Mouse (Mus musculus) MEL (cell line): ENCODE measurements around the gene Catsper1. TPM values are rescaled to one million over a fixed set of nuclear protein-coding genes. Genes with fewer than 3 reads are reported as not detected.

Source experiments
- DNase-seq: peaks from one replicate; pipeline ENCODE4 v3.0.0; 2011; ENCODE audit warnings: low read depth, low spot score
- H3K27ac ChIP-seq: 2 replicates; pipeline ENCODE4 v1.5.1; 2012; ENCODE audit warnings: low read depth, mild to moderate bottlenecking, control low read depth, low read length, moderate library complexity; ENCODE audit not compliant: control insufficient read depth
- H3K27me3 ChIP-seq, 2 experiments: fragments of 150-350 bp in 1 of 2; sonication (generic) in 1 of 2; 2 replicates each; pipeline ENCODE4 v1.6.1; 2012; ENCODE audit warnings: low read length in 2 of 2, mild to moderate bottlenecking in 2 of 2, improper control_type of control experiment in 1 of 2, moderate library complexity in 1 of 2; ENCODE audit not compliant: insufficient read depth in 2 of 2, control insufficient read depth in 1 of 2
- H3K36me3 ChIP-seq, 2 experiments: 2 replicates each; pipeline ENCODE4 v1.6.1; 2012 to 2014; ENCODE audit warnings: low read length in 2 of 2, improper control_type of control experiment in 1 of 2, inconsistent platforms in 1 of 2, mild to moderate bottlenecking in 1 of 2; ENCODE audit not compliant: insufficient read depth in 2 of 2, control insufficient read depth in 1 of 2
- H3K4me1 ChIP-seq, 2 experiments: fragments of 150-350 bp in 1 of 2; sonication (generic) in 1 of 2; 2 replicates each; pipeline ENCODE4 v1.6.1; 2012; ENCODE audit warnings: low read length in 2 of 2, improper control_type of control experiment in 1 of 2, mild to moderate bottlenecking in 1 of 2; ENCODE audit not compliant: insufficient read depth in 2 of 2, control insufficient read depth in 1 of 2
- H3K4me3 ChIP-seq, 2 experiments: fragments of 150-350 bp in 1 of 2; sonication (generic) in 1 of 2; 2 replicates each; pipeline ENCODE4 v1.5.1; 2012; ENCODE audit warnings: low read depth in 2 of 2, low read length in 2 of 2, mild to moderate bottlenecking in 2 of 2, moderate library complexity in 2 of 2, control low read depth in 1 of 2, improper control_type of control experiment in 1 of 2; ENCODE audit not compliant: control insufficient read depth in 1 of 2, insufficient read depth in 1 of 2
- H3K79me2 ChIP-seq: 2 replicates; pipeline ENCODE4 v1.6.1; 2012; ENCODE audit warnings: mild to moderate bottlenecking, low read length, moderate library complexity; ENCODE audit not compliant: control insufficient read depth, poor library complexity, insufficient read depth
- H3K9ac ChIP-seq: 2 replicates; pipeline ENCODE4 v1.6.1; 2012; ENCODE audit warnings: low read depth, mild to moderate bottlenecking, control low read depth, low read length, moderate library complexity; ENCODE audit not compliant: control insufficient read depth, poor library complexity, severe bottlenecking
- H3K9me3 ChIP-seq: fragments of 150-350 bp; sonication (generic); replicated peaks from 2 replicates; pipeline ENCODE4 v1.6.1; 2012; ENCODE audit warnings: mild to moderate bottlenecking, low read length, improper control_type of control experiment, moderate library complexity; ENCODE audit not compliant: insufficient read depth
- BHLHE40 ChIP-seq: IDR thresholded peaks from 2 replicates; pipeline ENCODE4 v1.6.1; 2012; ENCODE audit warnings: low read depth, mild to moderate bottlenecking, inconsistent platforms, low read length, improper control_type of control experiment, borderline replicate concordance
- CHD1 ChIP-seq: IDR thresholded peaks from 2 replicates; pipeline ENCODE4 v1.6.1; 2012; ENCODE audit warnings: low read depth, mild to moderate bottlenecking, inconsistent platforms, low read length, improper control_type of control experiment
- CTCF ChIP-seq, 3 experiments: IDR thresholded peaks in 2 of 3; conservative IDR thresholded peaks in 1 of 3; 2 replicates each; pipeline ENCODE4 v1.5.1; 2011 to 2012; ENCODE audit warnings: low read length in 3 of 3, low read depth in 2 of 3, mild to moderate bottlenecking in 2 of 3, improper control_type of control experiment in 1 of 3, inconsistent platforms in 1 of 3, mixed read lengths in 1 of 3, moderate library complexity in 1 of 3; ENCODE audit not compliant: control insufficient read depth in 1 of 3, insufficient read depth in 1 of 3, poor library complexity in 1 of 3, severe bottlenecking in 1 of 3
- EP300 ChIP-seq, 2 experiments: IDR thresholded peaks; 2 replicates each; pipeline ENCODE4 v1.6.1; 2011; ENCODE audit warnings: improper control_type of control experiment in 2 of 2, low read length in 2 of 2, low read depth in 1 of 2, mild to moderate bottlenecking in 1 of 2
- GABPA ChIP-seq: IDR thresholded peaks from 2 replicates; pipeline ENCODE4 v1.6.1; 2012; ENCODE audit warnings: low read depth, mild to moderate bottlenecking, inconsistent platforms, low read length, improper control_type of control experiment, moderate library complexity
- HCFC1 ChIP-seq: IDR thresholded peaks from 2 replicates; pipeline ENCODE4 v1.6.1; 2012; ENCODE audit warnings: low read depth, mild to moderate bottlenecking, inconsistent platforms, low read length, improper control_type of control experiment, moderate library complexity
- JUND ChIP-seq: IDR thresholded peaks from 2 replicates; pipeline ENCODE4 v1.6.1; 2011; ENCODE audit warnings: low read depth, mild to moderate bottlenecking, improper control_type of control experiment, low read length
- MAFK ChIP-seq: IDR thresholded peaks from 2 replicates; pipeline ENCODE4 v1.6.1; 2011; ENCODE audit warnings: low read depth, mild to moderate bottlenecking, low read length, improper control_type of control experiment, borderline replicate concordance
- MAX ChIP-seq: IDR thresholded peaks from 2 replicates; pipeline ENCODE4 v1.6.1; 2011; ENCODE audit warnings: low read length, improper control_type of control experiment
- MEF2A ChIP-seq: IDR thresholded peaks from 2 replicates; pipeline ENCODE4 v1.6.1; 2014; ENCODE audit warnings: low read depth, mild to moderate bottlenecking, inconsistent platforms, low read length, improper control_type of control experiment; ENCODE audit not compliant: poor library complexity, insufficient replicate concordance, severe bottlenecking; ENCODE audit errors: extremely low read depth
- NELFE ChIP-seq: IDR thresholded peaks from 2 replicates; pipeline ENCODE4 v1.6.1; 2011; ENCODE audit warnings: low read depth, low read length, improper control_type of control experiment
- NRF1 ChIP-seq: IDR thresholded peaks from 2 replicates; pipeline ENCODE4 v1.6.1; 2014; ENCODE audit warnings: low read depth, mild to moderate bottlenecking, inconsistent platforms, low read length, improper control_type of control experiment, moderate library complexity; ENCODE audit not compliant: poor library complexity, insufficient read depth, severe bottlenecking
- POLR2AphosphoS2 ChIP-seq: IDR thresholded peaks from 2 replicates; pipeline ENCODE4 v1.6.1; 2011; ENCODE audit warnings: low read length, improper control_type of control experiment
- POLR2AphosphoS5 ChIP-seq: IDR thresholded peaks from 2 replicates; pipeline ENCODE4 v1.6.1; 2012; ENCODE audit warnings: low read depth, borderline replicate concordance, mild to moderate bottlenecking, inconsistent platforms, low read length, moderate library complexity, mixed read lengths
- RAD21 ChIP-seq: IDR thresholded peaks from 2 replicates; pipeline ENCODE4 v1.6.1; 2011; ENCODE audit warnings: mild to moderate bottlenecking, low read depth, low read length, improper control_type of control experiment
- RCOR1 ChIP-seq: IDR thresholded peaks from 2 replicates; pipeline ENCODE4 v1.6.1; 2012; ENCODE audit warnings: low read depth, mild to moderate bottlenecking, inconsistent platforms, low read length, improper control_type of control experiment
- SIN3A ChIP-seq: IDR thresholded peaks from 2 replicates; pipeline ENCODE4 v1.6.1; 2012; ENCODE audit warnings: low read length, improper control_type of control experiment, inconsistent platforms
- SMC3 ChIP-seq: IDR thresholded peaks from 2 replicates; pipeline ENCODE4 v1.6.1; 2011; ENCODE audit warnings: low read depth, low read length, improper control_type of control experiment
- TAL1 ChIP-seq: IDR thresholded peaks from 2 replicates; pipeline ENCODE4 v1.6.1; 2012; ENCODE audit warnings: mild to moderate bottlenecking, inconsistent platforms, low read length, moderate library complexity, mixed read lengths
- TBP ChIP-seq: IDR thresholded peaks from 2 replicates; pipeline ENCODE4 v1.8.0; 2011; ENCODE audit warnings: low read depth, low read length, improper control_type of control experiment
- TCF12 ChIP-seq: IDR thresholded peaks from 2 replicates; pipeline ENCODE4 v1.6.1; 2014; ENCODE audit warnings: low read depth, mild to moderate bottlenecking, inconsistent platforms, low read length, improper control_type of control experiment, moderate library complexity
- UBTF ChIP-seq: IDR thresholded peaks from 2 replicates; pipeline ENCODE4 v1.6.1; 2012; ENCODE audit warnings: low read depth, mild to moderate bottlenecking, inconsistent platforms, low read length, improper control_type of control experiment, moderate library complexity, borderline replicate concordance; ENCODE audit not compliant: insufficient read depth
- USF1 ChIP-seq: IDR thresholded peaks from 2 replicates; pipeline ENCODE4 v1.6.1; 2014; ENCODE audit warnings: low read depth, mild to moderate bottlenecking, inconsistent platforms, low read length, improper control_type of control experiment, moderate library complexity
- USF2 ChIP-seq, 2 experiments: IDR thresholded peaks; 2 replicates each; pipeline ENCODE4 v1.6.1; 2011 to 2012; ENCODE audit warnings: improper control_type of control experiment in 2 of 2, low read length in 2 of 2, borderline replicate concordance in 1 of 2, inconsistent platforms in 1 of 2, low read depth in 1 of 2, mild to moderate bottlenecking in 1 of 2; ENCODE audit not compliant: insufficient read depth in 1 of 2
- ZC3H11A ChIP-seq: IDR thresholded peaks from 2 replicates; pipeline ENCODE4 v1.6.1; 2012; ENCODE audit warnings: low read depth, mild to moderate bottlenecking, inconsistent platforms, low read length, improper control_type of control experiment
- ZKSCAN1 ChIP-seq: IDR thresholded peaks from 2 replicates; pipeline ENCODE4 v1.6.1; 2012; ENCODE audit warnings: low read depth, mild to moderate bottlenecking, inconsistent platforms, low read length, improper control_type of control experiment, moderate library complexity
- ZMIZ1 ChIP-seq: IDR thresholded peaks from 2 replicates; pipeline ENCODE4 v1.6.1; 2012; ENCODE audit warnings: low read depth, mild to moderate bottlenecking, inconsistent platforms, low read length, improper control_type of control experiment, moderate library complexity
- ZNF384 ChIP-seq: IDR thresholded peaks from 2 replicates; pipeline ENCODE4 v1.6.1; 2012; ENCODE audit warnings: low read depth, mild to moderate bottlenecking, inconsistent platforms, low read length, improper control_type of control experiment
- polyA plus RNA-seq, 2 experiments: library from polyadenylated mRNA; stranded (reverse) in 1 of 2; unstranded in 1 of 2; fragments of >175 nt in 1 of 2; fragments of >200 nt in 1 of 2; gene quantifications; 2 replicates each; pipeline versions ENCODE4 v1.2.1 to v1.2.4; 2012; ENCODE audit warnings: low replicate concordance in 2 of 2, low read depth in 1 of 2; ENCODE audit not compliant: insufficient read length in 2 of 2, insufficient read depth in 1 of 2, missing spikeins in 1 of 2
- total RNA-seq: library from RNA; depleted of rRNA; stranded (reverse); fragments of 300-350 nt; gene quantifications from 2 replicates; pipeline ENCODE4 v1.2.3, GENCODE M21; 2012; rRNA removed

Gene Catsper1
- not detected in 2 replicates for total RNA-seq
- not detected for polyA plus RNA-seq

DNA sequence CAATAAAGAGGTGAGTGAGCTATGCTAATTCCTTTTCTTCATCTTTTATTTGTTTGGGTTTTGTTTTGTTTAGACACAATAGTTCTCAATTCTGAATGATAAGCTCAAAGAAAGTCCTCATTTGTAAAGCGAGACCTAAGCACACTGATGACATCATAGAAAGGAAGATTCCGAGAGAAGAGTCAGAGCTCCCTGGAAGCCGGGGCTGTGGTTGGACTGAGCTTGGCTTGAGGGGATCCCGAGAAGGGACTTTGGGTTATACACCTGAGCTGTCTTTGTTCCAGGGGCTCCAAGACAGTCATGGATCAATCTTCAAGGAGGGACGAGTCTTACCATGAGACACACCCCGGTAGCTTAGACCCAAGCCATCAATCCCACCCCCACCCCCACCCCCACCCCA, at the start of gene Catsper1:
Gene Catsper1, plus strand, starts transcription at position 301 of the 400 bp plus-strand sequence.
- DNase-seq: no peak
- Histone ChIP-seq H3K36me3 (no peaks in the 10 kb centered on the region), H3K27me3 (no peaks in the 10 kb centered on the region), H3K9ac (no peak within 1 kb of the TSS), H3K9me3 (no peaks in the 10 kb centered on the region), H3K79me2 (no peaks in the 10 kb centered on the region), H3K4me3 (no peak within 1 kb of the TSS), H3K4me1 (no peaks in the 10 kb centered on the region), H3K27ac (no peak within 1 kb of the TSS)
- TF ChIP-seq MEF2A (no peak), UBTF (no peak), USF2 (IDR thresholded peaks at IDR 0.05; ENCODE audit: borderline replicate concordance in 1 of 2, insufficient read depth in 1 of 2, low read depth in 1 of 2, low read length in 2 of 2) (no peak), TAL1 (no peak), TBP (no peak), NRF1 (no peak), SMC3 (no peak), ZKSCAN1 (no peak), HCFC1 (no peak), SIN3A (no peak), ZNF384 (no peak)
- TF ChIP-seq, all 39 proteins: peak for 0

- Histone ChIP-seq H3K4me1 (peaks cover 5 to 12% of the 10 kb centered on the region in 2 experiments), H3K9ac (peak within 1 kb of the TSS; percentile 97), H3K9me3 (no peaks in the 10 kb centered on the region), H3K4me3 (peak within 1 kb of the TSS; percentile 81 to 90), H3K27ac (peak within 1 kb of the TSS; percentile 94), H3K36me3 (peaks cover 18 to 24% of the 10 kb centered on the region in 2 experiments), H3K27me3 (no peaks in the 10 kb centered on the region), H3K79me2 (peaks cover 24% of the 10 kb centered on the region)
- peak; percentile 100 for DNase-seq
- peak; percentile 95 for TF ChIP-seq POLR2AphosphoS2
- TF ChIP-seq TBP: peak; percentile 94
- TF ChIP-seq UBTF: no peak
- TF ChIP-seq BHLHE40: no peak
- peak; percentile 57; the same call in 1 of the 2 replicates for TF ChIP-seq USF1
- no peak for TF ChIP-seq ZNF384
- TF ChIP-seq ZMIZ1: peak; percentile 97
- TF ChIP-seq EP300 (IDR thresholded peaks at IDR 0.05; ENCODE audit: low read depth in 1 of 2, low read length in 2 of 2): peak in 1 of 2 experiments; percentile 7; a peak in 1 of 4 replicates
- TF ChIP-seq POLR2AphosphoS5: no peak
- peak; percentile 51; the same call in 1 of the 2 replicates for TF ChIP-seq JUND
- no peak for TF ChIP-seq GABPA
- TF ChIP-seq CTCF (IDR thresholded peaks at IDR 0.05 in 2 of 3, conservative IDR thresholded peaks at IDR 0.05 in 1 of 3; ENCODE audit: control insufficient read depth in 1 of 3, insufficient read depth in 1 of 3, low read depth in 2 of 3, low read length in 3 of 3, poor library complexity in 1 of 3, severe bottlenecking in 1 of 3): peak; percentile 70 to 90 (median 75)
- TF ChIP-seq ZC3H11A: no peak
- peak; percentile 64 for TF ChIP-seq TCF12
- no peak for TF ChIP-seq RAD21
- no peak for TF ChIP-seq CHD1
- peak; percentile 98 for TF ChIP-seq HCFC1
- TF ChIP-seq MAFK: no peak
- no peak for TF ChIP-seq MAX
- peak; percentile 97 for TF ChIP-seq NELFE
- no peak for TF ChIP-seq RCOR1
Observed at GRCm38 (mm10) chr19:5294972-5295735, 40.4 kb upstream of the Catsper1 start, which contains the start of gene Sf3b2. TSS of gene Sf3b2 (minus strand) at chr19:5295455.
